Mouse (Mus musculus): ENCODE results near the gene Ngfr.

GRCm38 (mm10) chr11:95595438-95596149 lies 8.1 kb upstream of the Ngfr start:
- no peak for TF ChIP-seq POLR2A (IDR thresholded peaks at IDR 0.05; ENCODE audit: insufficient read length, low read depth)
- TF ChIP-seq USF1 (IDR thresholded peaks at IDR 0.05; ENCODE audit: low read depth) = no peak
- TF ChIP-seq REST (IDR thresholded peaks at IDR 0.05; ENCODE audit: insufficient read depth, insufficient read length) = no peak
- no peak for TF ChIP-seq MYOG (IDR thresholded peaks at IDR 0.05; ENCODE audit: control insufficient read depth in 1 of 3, insufficient read depth in 1 of 3, insufficient read length in 2 of 3, low read depth in 2 of 3)
- TF ChIP-seq POLR2AphosphoS2 (IDR thresholded peaks at IDR 0.05; ENCODE audit: insufficient read length, low read depth) = no peak
